Mouse (Mus musculus): ENCODE data around the gene Olfr145.

Gene Olfr145

GRCm38 (mm10) chr9:37896661-37897060, at the start of gene Olfr145:
TSS of gene Olfr145 (plus strand) at chr9:37896724.
- no peak for DNase-seq (ENCODE audit: low spot score in 2 of 2)

GRCm38 (mm10) chr9:37849267-37849666, 47.3 kb upstream of the Olfr145 start:
- DNase-seq (ENCODE audit: low spot score in 2 of 2): no peak

- no peak for DNase-seq (ENCODE audit: low spot score in 2 of 2)
These were observed 42.6 kb upstream of the Olfr145 start, which contains the start of gene Olfr877 for GRCm38 (mm10) chr9:37853969-37854368. TSS of gene Olfr877 (plus strand) at chr9:37854269.

DNA sequence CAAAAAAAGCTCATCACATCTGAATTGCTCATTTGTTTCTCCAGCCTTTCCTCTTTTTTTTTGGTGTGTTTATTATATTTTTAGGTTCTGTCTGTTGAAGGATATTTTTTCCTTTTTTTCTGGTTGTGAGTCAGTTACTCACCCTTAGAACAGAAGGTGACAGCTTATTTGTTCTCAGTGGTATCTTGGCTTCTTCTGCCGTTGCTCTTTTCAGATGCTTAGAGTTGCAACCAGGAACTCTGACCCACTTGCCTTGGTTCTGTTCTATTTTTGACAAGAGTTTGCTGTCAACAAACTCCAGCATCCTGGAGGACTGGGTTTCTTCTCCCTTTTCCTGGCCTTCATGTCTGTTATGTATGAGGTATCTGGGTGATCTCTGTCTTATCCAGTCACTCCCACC, 33.2 kb upstream of the Olfr145 start:
- DNase-seq (ENCODE audit: low spot score in 2 of 2): no peak

DNA sequence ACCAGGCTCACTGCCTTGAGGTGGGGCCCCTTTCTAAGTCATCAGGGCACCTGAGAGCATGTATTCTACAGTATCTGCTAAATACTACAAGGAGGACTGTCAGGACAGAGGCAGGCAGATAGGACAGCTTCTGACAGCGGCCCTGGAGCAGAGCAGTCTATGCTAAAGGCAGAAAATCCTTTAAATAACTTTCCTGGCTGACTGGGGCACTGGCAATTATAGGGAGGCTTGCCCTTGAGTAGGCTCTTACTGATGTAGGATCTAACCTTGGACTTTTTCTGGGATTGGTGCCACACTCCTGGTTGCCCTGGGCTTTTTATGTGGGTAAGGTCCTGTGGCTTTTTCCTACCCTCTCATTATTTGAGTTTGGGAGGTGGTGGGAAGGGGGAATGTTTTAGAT, 26.3 kb upstream of the Olfr145 start:
- DNase-seq (ENCODE audit: low spot score in 2 of 2): no peak

GRCm38 (mm10) chr9:37871097-37871496, 25.4 kb upstream of the Olfr145 start:
- no peak for DNase-seq (ENCODE audit: low spot score in 2 of 2)

GRCm38 (mm10) chr9:37871536-37871935, 25.0 kb upstream of the Olfr145 start:
- DNase-seq (ENCODE audit: low spot score in 2 of 2): no peak

DNA sequence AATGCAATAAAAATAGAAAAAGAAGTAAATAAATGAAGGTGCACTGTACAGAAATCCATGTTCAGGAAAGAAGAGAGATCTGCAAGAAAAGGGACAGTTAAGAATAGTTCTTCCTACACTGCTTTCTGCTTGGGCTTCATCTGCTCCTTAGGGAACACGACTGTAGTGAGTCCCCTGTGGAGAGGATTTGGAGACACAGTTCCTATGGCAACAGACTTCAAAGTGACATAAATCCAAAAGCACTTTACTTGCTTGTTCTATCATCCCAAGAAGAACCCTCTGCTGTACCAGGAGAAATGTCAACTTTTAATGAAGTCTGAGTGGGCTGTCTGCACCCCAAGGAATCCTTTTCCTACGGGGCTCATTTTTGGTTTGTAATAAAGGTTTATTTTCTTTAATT, 5.6 kb upstream of the Olfr145 start:
- DNase-seq (ENCODE audit: low spot score in 2 of 2): no peak

- no peak for DNase-seq (ENCODE audit: low spot score in 2 of 2)
These were observed 9.0 kb downstream of the Olfr145 start for GRCm38 (mm10) chr9:37905555-37905954.

- no peak for DNase-seq (ENCODE audit: low spot score in 2 of 2)
These were observed 21.0 kb downstream of the Olfr145 start, which contains the start of gene Olfr878 for GRCm38 (mm10) chr9:37917540-37917939. TSS of gene Olfr878 (plus strand) at chr9:37917840.

- DNase-seq (ENCODE audit: low spot score in 2 of 2): no peak
These were observed 21.5 kb downstream of the Olfr145 start for GRCm38 (mm10) chr9:37918018-37918417.

DNA sequence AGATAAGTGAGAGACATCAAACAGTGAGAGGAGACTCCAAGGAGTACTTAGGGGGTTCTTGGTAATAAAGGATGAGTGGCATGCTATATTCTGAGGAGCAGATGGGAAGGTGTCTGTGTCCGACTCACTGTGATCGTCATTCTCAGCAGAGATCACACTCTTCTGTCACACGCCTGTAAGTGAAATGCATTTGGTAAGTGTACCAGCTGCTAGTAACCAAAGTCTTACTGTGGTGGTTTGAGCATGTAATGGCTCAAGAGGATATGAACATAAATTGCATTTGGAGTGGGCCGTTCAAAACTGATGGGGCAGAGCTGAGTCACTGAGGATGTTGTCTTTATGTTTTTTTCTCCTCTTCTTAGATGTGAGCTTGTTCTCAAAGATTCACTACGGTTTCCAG, 27.7 kb downstream of the Olfr145 start:
- no peak for DNase-seq (ENCODE audit: low spot score in 2 of 2)

GRCm38 (mm10) chr9:37925445-37925844, 28.9 kb downstream of the Olfr145 start:
- no peak for DNase-seq (ENCODE audit: low spot score in 2 of 2)

DNA sequence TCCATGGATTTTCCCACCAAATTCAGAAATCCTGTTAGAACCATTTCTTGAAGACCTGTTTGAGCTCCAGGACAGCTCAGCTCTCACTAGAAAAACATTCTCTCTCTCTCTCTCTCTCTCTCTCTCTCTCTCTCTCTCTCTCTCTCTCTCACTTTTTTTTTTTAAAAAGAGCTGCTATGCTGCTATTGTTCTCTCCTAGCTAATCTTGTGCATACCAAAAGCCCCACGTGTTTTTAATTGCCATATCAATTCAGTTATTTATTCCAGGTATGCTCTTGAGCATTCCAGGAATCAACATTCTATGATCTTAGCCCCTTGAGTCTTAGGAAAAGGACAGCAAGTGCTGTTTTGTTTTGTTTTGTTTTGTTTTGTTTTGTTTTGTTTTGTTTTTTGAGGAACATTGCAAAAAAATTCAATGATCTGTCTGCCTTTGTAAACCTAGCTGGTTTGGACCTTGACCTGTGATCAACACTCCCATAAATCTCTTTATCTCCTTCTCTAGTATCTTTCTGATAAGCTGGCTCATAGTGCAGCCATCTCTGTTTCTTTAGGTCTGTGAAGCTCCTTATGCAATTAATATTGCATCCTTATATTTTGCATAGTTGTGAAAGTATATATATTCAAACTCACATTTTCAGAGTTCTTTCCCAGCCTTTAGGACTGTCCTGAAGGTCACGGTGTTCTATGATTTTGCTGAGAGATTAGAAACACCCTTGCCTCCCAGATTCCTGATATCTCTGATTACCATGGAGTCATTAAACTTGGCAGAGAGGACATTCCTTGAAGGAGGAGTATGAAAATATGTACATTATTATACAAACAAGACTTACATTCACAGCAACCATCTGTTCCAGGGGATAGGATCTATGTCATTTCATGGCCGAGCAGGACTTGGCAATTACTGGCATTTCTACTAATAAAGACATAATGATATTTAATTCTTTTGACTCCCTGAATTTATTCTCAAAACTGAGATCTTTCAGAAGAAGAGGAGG, 29.8 kb downstream of the Olfr145 start:
- DNase-seq (ENCODE audit: low spot score in 2 of 2): no peak

DNA sequence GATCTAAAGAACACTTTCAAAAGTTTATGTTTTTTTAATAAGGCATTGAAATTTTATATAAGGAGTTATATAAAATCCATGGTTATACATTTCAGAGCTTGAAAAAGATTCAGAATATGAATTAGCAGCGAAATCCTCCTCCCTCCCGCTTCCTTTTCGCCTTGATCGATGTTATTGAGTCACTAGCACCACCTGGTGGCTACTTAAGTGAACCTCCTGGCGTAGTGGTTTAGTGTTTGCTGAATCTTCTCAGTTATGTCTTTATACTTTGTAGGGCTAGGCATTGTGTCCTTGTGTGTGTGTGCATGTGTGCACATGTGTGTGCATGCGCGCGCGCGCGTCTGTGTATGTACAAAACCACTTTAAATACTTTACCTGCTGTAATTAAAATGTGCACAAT, 36.0 kb downstream of the Olfr145 start:
- peak in 1 of 2 experiments; percentile 3 for DNase-seq (ENCODE audit: low spot score in 2 of 2)

DNA sequence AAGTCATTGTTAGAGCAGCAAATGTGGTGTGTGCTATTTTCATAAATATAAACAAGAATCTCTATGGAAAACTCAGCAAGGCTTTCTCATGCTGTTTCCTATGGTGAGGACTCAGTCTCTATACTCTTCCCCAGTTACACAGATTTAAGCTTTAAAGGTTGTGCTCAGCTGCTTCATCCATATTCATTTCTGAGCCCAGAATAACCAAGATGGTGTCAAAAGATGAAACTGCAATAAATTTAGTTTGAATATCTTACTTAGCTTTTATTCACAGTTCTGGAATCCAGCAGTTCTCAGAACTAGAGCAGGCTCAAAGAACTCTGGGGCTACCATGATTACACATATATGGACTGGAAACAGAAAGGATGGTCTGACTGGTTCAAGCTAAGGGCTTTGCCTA, 37.6 kb downstream of the Olfr145 start:
- DNase-seq (ENCODE audit: low spot score in 2 of 2): no peak

- no peak for DNase-seq (ENCODE audit: low spot score in 2 of 2)
These were observed 44.6 kb downstream of the Olfr145 start for GRCm38 (mm10) chr9:37941167-37941566.
